ENCODE assay signal across 22 mouse cellular contexts in the genomic region with DNA sequence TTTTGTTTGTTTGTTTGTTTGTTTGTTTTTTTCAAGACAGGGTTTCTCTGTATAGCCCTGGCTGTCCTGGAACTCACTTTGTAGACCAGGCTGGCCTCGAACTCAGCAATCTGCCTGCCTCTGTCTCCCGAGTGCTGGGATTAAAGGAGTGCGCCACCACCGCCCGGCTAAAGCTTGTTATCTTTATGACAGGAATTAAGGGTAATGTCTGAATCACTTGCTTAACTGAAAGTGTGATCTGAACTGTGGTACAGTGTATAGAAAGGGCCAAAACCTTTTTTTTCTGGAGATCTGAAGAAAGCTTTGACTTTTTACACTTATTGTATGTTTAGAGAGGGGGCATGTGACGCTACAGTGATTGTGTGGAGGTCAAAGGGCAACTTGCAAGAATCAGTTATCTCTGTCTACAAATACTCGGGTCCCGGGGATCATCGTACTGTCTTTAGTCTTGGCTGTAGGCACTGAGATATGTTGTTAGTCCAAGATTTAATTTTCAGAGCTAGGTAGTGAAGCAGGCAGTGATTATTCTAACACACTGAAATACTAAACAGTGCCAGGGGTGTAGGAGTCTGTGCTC. TPM values are rescaled to one million over a fixed set of nuclear protein-coding genes. Genes with fewer than 3 reads are reported as not detected.
DNase-seq lines count a peak whose midpoint lies in the region; ATAC-seq and TF ChIP-seq lines count a peak whose summit lies in the region.
"Had no signal": no experiment of that assay in that cellular context is flagged by ENCODE, and none has a peak within 500 bp of the region (broad histone marks: within the 10 kb centered on the region; RNA-seq: fewer than 3 reads in every experiment).

No protein-coding gene starts in this region.

- no peak for TF ChIP-seq EP300 in heart, adult 2 months (IDR thresholded peaks at IDR 0.05; ENCODE audit: insufficient read depth, low read depth, low read length)

- DNase-seq in heart, adult 2 months: no peak
- no peak for DNase-seq in heart, postnatal 4 days
- DNase-seq in lung, adult 2 months: no peak
- no peak for DNase-seq in lung, postnatal 36 days
- peak; percentile 65 for DNase-seq in yolk sac, embryonic 10.5 days (ENCODE audit: low spot score)
- DNase-seq in right cerebral cortex, postnatal 14 days: no peak
- DNase-seq: cerebellum, adult 18-20 months; gastrocnemius, postnatal 10 days; left cerebral cortex, postnatal 4 days; lung, embryonic 14.5 days; right cerebral cortex, adult 18-20 months; spleen, adult 18-20 months; thymus, postnatal 14 days had no signal

- H3K36me3 ChIP-seq in heart, adult 2 months (ENCODE audit: control insufficient read depth, insufficient read depth, low read length): peaks cover 57% of the 10 kb centered on the region
- no peaks in the 10 kb centered on the region for H3K36me3 ChIP-seq in intestine, embryonic 16.5 days (ENCODE audit: control insufficient read depth, insufficient read depth, low read length)
- H3K36me3 ChIP-seq: embryonic facial prominence, embryonic 15.5 days; hindbrain, embryonic 13.5 days had no signal

- ATAC-seq in intestine, embryonic 16.5 days: no peak
- ATAC-seq: activated CD4-positive, CD25-positive, alpha-beta regulatory T cell, adult 4 months; Patski had no signal

- intact Hi-C loops in heart, adult 2 months (cut with DNase I): loop anchor here (5.0 to 10.0 kb wide), 4 partner anchors 127 to 427 kb away; a partner anchor contains a TSS

- 34% methylated on average over 9 of the region's 9 CpGs for WGBS in heart, adult 2 months
- 42% methylated on average over 9 of the region's 9 CpGs for WGBS in lung, adult 2 months
- WGBS in intestine, embryonic 16.5 days: 48% methylated on average over 9 of the region's 9 CpGs

- H3K4me3 ChIP-seq in heart, adult 2 months: no peak overlapping the region; the same call in 1 of the 2 replicates
- H3K4me3 ChIP-seq in lung, adult 2 months (replicated peaks; ENCODE audit: extremely low read depth, low read depth, low read length): peak overlapping the region; percentile 20
- no peak overlapping the region for H3K4me3 ChIP-seq in intestine, embryonic 16.5 days (ENCODE audit: low read length)
- H3K4me3 ChIP-seq: embryonic facial prominence, embryonic 15.5 days; forebrain, embryonic 10.5 days; heart, embryonic 10.5 days; hindbrain, embryonic 13.5 days; layer of hippocampus, adult 2 months had no signal

- peak overlapping the region; percentile 7; the same call in 1 of the 2 replicates for H3K4me2 ChIP-seq in intestine, embryonic 16.5 days (ENCODE audit: low read depth, low read length)
- H3K4me2 ChIP-seq: embryonic facial prominence, embryonic 15.5 days; lung, embryonic 14.5 days had no signal

- H3K79me2 ChIP-seq in heart, adult 2 months (replicated peaks; ENCODE audit: control insufficient read depth, insufficient read depth, low read length): peaks cover 16% of the 10 kb centered on the region

- no peak for TF ChIP-seq CTCF in heart, adult 2 months (IDR thresholded peaks at IDR 0.05)
- TF ChIP-seq CTCF in lung, adult 2 months (IDR thresholded peaks at IDR 0.05; ENCODE audit: insufficient read depth, low read length): no peak

- peaks cover 21% of the 10 kb centered on the region for H3K4me1 ChIP-seq in heart, adult 2 months (ENCODE audit: control insufficient read depth, insufficient read depth, low read length)
- peaks cover 46% of the 10 kb centered on the region for H3K4me1 ChIP-seq in lung, adult 2 months (ENCODE audit: control insufficient read depth, insufficient read depth, low read length)
- H3K4me1 ChIP-seq in intestine, embryonic 16.5 days (ENCODE audit: control insufficient read depth, insufficient read depth, low read length): peaks cover 35% of the 10 kb centered on the region

- H3K9me3 ChIP-seq in intestine, embryonic 16.5 days (ENCODE audit: control insufficient read depth, low read length): no peaks in the 10 kb centered on the region
- H3K9me3 ChIP-seq: embryonic facial prominence, embryonic 15.5 days; forebrain, embryonic 10.5 days; heart, embryonic 10.5 days; hindbrain, embryonic 13.5 days had no signal

- TF ChIP-seq POLR2A in heart, adult 2 months (IDR thresholded peaks at IDR 0.05; ENCODE audit: insufficient read depth, low read depth, low read length): no peak
- no peak for TF ChIP-seq POLR2A in lung, adult 2 months (IDR thresholded peaks at IDR 0.05; ENCODE audit: borderline replicate concordance, extremely low read depth, low read depth, low read length)

- peak overlapping the region; percentile 19; the same call in 1 of the 2 replicates for H3K27ac ChIP-seq in heart, adult 2 months
- H3K27ac ChIP-seq in intestine, embryonic 16.5 days (ENCODE audit: low read length): no peak overlapping the region
- H3K27ac ChIP-seq: embryonic facial prominence, embryonic 15.5 days; forebrain, embryonic 10.5 days; heart, embryonic 10.5 days; hindbrain, embryonic 13.5 days; kidney, postnatal 0 days had no signal

- H3K9ac ChIP-seq in heart, adult 2 months (ENCODE audit: low read depth, low read length): 0 out of 2 replicates have a peak overlapping the region, but pooled peaks have one; percentile 46
- H3K9ac ChIP-seq in intestine, embryonic 16.5 days (ENCODE audit: low read depth, low read length): no peak overlapping the region
- H3K9ac ChIP-seq: embryonic facial prominence, embryonic 15.5 days; hindbrain, embryonic 13.5 days; lung, embryonic 14.5 days had no signal

- H3K27me3 ChIP-seq in heart, adult 2 months (ENCODE audit: control insufficient read depth, insufficient read depth, low read length): no peaks in the 10 kb centered on the region
- no peaks in the 10 kb centered on the region for H3K27me3 ChIP-seq in intestine, embryonic 16.5 days (replicated peaks; ENCODE audit: control insufficient read depth, insufficient read depth, low read length)
- H3K27me3 ChIP-seq: embryonic facial prominence, embryonic 15.5 days; hindbrain, embryonic 13.5 days; Patski had no signal

RNA-seq across cellular contexts. Expression of a gene that starts 3.7 kb away (rescaled TPM):
- total RNA-seq in heart, adult 2 months (2021): 100 to 1,000 TPM; 119 to 131 TPM
- polyA plus RNA-seq in heart, adult 2 months (2012; rRNA removed): 52.8 and 93.3 TPM in 2 replicates
- 100 to 1,000 TPM; 178 to 180 TPM for total RNA-seq in heart, postnatal 4 days (2021)
- polyA plus RNA-seq in lung, adult 2 months (2012; rRNA removed): 49.9 and 69.8 TPM in 2 replicates
- 368 and 403 TPM in 2 replicates for polyA plus RNA-seq in intestine, embryonic 16.5 days (2015; fragmentation: Nextera tagmentation; extraction: Ambion mirVana)

RNA-seq across cellular contexts. Expression of a gene that starts 44.3 kb away (rescaled TPM):
- 10 to 100 TPM; 43.1 to 49.3 TPM for total RNA-seq in heart, adult 2 months (2021)
- polyA plus RNA-seq in heart, adult 2 months (2012; rRNA removed): 20.1 and 33.4 TPM in 2 replicates
- total RNA-seq in heart, postnatal 4 days (2021): 10 to 100 TPM; 44.1 to 44.2 TPM
- polyA plus RNA-seq in lung, adult 2 months (2012; rRNA removed): 19.5 and 21.0 TPM in 2 replicates
- 20.4 and 20.8 TPM in 2 replicates for polyA plus RNA-seq in intestine, embryonic 16.5 days (2015; fragmentation: Nextera tagmentation; extraction: Ambion mirVana)
